ENCODE assay signal across 22 mouse cellular contexts in the genomic region with DNA sequence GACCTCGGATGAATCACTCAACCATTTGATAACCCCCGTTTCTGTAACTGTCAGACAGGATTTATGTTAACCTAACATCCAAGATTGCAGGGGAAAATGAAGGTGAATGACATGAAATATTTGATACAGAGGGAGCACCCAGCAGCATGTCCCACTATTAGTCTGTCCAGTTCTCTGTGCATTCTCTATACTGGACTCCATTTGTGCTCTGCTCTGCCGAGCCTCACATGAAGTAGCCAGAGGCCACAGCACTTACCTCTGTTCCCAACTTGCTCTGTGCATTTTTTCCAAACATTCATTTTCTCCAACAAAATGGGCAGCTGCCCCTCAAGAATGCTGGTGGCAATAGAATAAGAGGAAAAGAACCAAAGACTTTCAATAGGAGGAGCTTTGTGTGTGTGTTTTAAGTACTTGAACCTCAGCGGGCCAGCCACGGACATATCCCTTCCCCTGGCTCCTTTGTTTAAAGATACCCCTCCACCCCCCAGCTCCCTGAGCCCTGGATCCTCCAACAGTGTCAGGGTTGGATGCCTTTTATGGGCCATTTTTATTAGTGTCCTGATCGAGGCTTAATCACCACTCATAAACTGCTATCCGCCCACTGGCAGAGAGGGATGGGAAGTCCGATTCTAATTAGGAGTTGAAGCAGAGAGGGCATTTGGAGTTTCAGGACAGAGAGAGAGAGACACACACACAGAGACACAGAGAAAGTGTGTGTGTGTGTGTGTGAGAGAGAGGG.
DNase-seq lines count a peak whose midpoint lies in the region; ATAC-seq and TF ChIP-seq lines count a peak whose summit lies in the region.
"Had no signal": no experiment of that assay in that cellular context is flagged by ENCODE, and none has a peak within 500 bp of the region (broad histone marks: within the 10 kb centered on the region; RNA-seq: fewer than 3 reads in every experiment).

No protein-coding gene starts in this region.

- DNase-seq in hindbrain, embryonic 10.5 days (ENCODE audit: low spot score), result no peak
- peak; percentile 80 for DNase-seq in kidney, postnatal 0 days (ENCODE audit: low spot score)
- no peak for DNase-seq in kidney, adult 8-10 months
- DNase-seq in Muller cell, postnatal 12 days (ENCODE audit: inconsistent ontology term), result peak; percentile 25
- no peak for DNase-seq in thymus, postnatal 0 days (ENCODE audit: low spot score)
- DNase-seq: adrenal gland, postnatal 14 days; embryo, embryonic 11 days; gastrocnemius, postnatal 14 days; heart, postnatal 36 days; kidney, adult 18-20 months; midbrain, embryonic 14.5 days; retina, postnatal 1 day; thymus, postnatal 14 days had no signal

- H3K9me3 ChIP-seq in hindbrain, embryonic 12.5 days (replicated peaks), result no peaks in the 10 kb centered on the region
- no peaks in the 10 kb centered on the region for H3K9me3 ChIP-seq in hindbrain, embryonic 10.5 days
- no peaks in the 10 kb centered on the region for H3K9me3 ChIP-seq in kidney, postnatal 0 days (replicated peaks; ENCODE audit: low read length)
- no peaks in the 10 kb centered on the region for H3K9me3 ChIP-seq in neural tube, embryonic 14.5 days (ENCODE audit: control insufficient read depth, low read length)
- H3K9me3 ChIP-seq: embryonic facial prominence, embryonic 12.5 days; G1E; limb, embryonic 13.5 days; lung, embryonic 15.5 days; stomach, embryonic 15.5 days had no signal

- no peak overlapping the region for H3K27ac ChIP-seq in hindbrain, embryonic 12.5 days
- no peak overlapping the region for H3K27ac ChIP-seq in hindbrain, embryonic 10.5 days
- no peak overlapping the region for H3K27ac ChIP-seq in kidney, postnatal 0 days
- peak overlapping the region; percentile 60; the same call in 1 of the 2 replicates for H3K27ac ChIP-seq in neural tube, embryonic 14.5 days (ENCODE audit: low read depth, low read length)
- H3K27ac ChIP-seq: embryonic facial prominence, embryonic 12.5 days; limb, embryonic 13.5 days; lung, embryonic 15.5 days; stomach, embryonic 15.5 days had no signal

- no peak for TF ChIP-seq CTCF in kidney, postnatal 0 days (IDR thresholded peaks at IDR 0.05; ENCODE audit: low read depth)

- no peak overlapping the region for H3K4me2 ChIP-seq in hindbrain, embryonic 12.5 days (replicated peaks)
- no peak overlapping the region for H3K4me2 ChIP-seq in kidney, postnatal 0 days (ENCODE audit: low read length)
- no peak overlapping the region for H3K4me2 ChIP-seq in neural tube, embryonic 14.5 days (ENCODE audit: low read depth, low read length)
- H3K4me2 ChIP-seq: embryonic facial prominence, embryonic 12.5 days; heart, embryonic 11.5 days; limb, embryonic 13.5 days; liver, embryonic 11.5 days; lung, embryonic 15.5 days; stomach, embryonic 15.5 days had no signal

- H3K4me3 ChIP-seq in hindbrain, embryonic 12.5 days, result no peak overlapping the region
- no peak overlapping the region for H3K4me3 ChIP-seq in hindbrain, embryonic 10.5 days
- no peak overlapping the region for H3K4me3 ChIP-seq in kidney, postnatal 0 days (replicated peaks; ENCODE audit: low read depth, low read length)
- no peak overlapping the region for H3K4me3 ChIP-seq in neural tube, embryonic 14.5 days (ENCODE audit: low read depth, low read length)
- H3K4me3 ChIP-seq: embryonic facial prominence, embryonic 12.5 days; limb, embryonic 13.5 days; lung, embryonic 15.5 days; stomach, embryonic 15.5 days had no signal

- ATAC-seq in hindbrain, embryonic 12.5 days (ENCODE audit: low FRiP score), result no peak
- ATAC-seq in kidney, postnatal 0 days (replicated peaks; ENCODE audit: low FRiP score, low read depth), result peak; percentile 85
- peak; percentile 82 for ATAC-seq in neural tube, embryonic 14.5 days (ENCODE audit: low read depth)

- H3K9ac ChIP-seq in hindbrain, embryonic 12.5 days, result 0 out of 2 replicates have a peak overlapping the region, but pooled peaks have one; percentile 15
- H3K9ac ChIP-seq in kidney, postnatal 0 days (ENCODE audit: low read depth, low read length), result no peak overlapping the region
- no peak overlapping the region for H3K9ac ChIP-seq in neural tube, embryonic 14.5 days (replicated peaks; ENCODE audit: low read depth, low read length)
- H3K9ac ChIP-seq: embryonic facial prominence, embryonic 12.5 days; limb, embryonic 13.5 days; lung, embryonic 15.5 days; stomach, embryonic 15.5 days had no signal

- H3K4me1 ChIP-seq in hindbrain, embryonic 12.5 days, result peaks cover 3% of the 10 kb centered on the region
- no peaks in the 10 kb centered on the region for H3K4me1 ChIP-seq in hindbrain, embryonic 10.5 days (replicated peaks)
- H3K4me1 ChIP-seq in kidney, postnatal 0 days (replicated peaks; ENCODE audit: insufficient read depth, low read length), result 0 out of 2 replicates have a peak, but pooled peaks cover 6% of the 10 kb centered on the region
- peaks cover 3% of the 10 kb centered on the region; the same call in 1 of the 2 replicates for H3K4me1 ChIP-seq in neural tube, embryonic 14.5 days (ENCODE audit: control insufficient read depth, insufficient read depth, low read length)
- H3K4me1 ChIP-seq: embryonic facial prominence, embryonic 12.5 days; stomach, embryonic 15.5 days had no signal

- 0 out of 2 replicates have a peak, but pooled peaks cover 7% of the 10 kb centered on the region for H3K36me3 ChIP-seq in hindbrain, embryonic 12.5 days
- H3K36me3 ChIP-seq in hindbrain, embryonic 10.5 days, result peaks cover 16% of the 10 kb centered on the region
- no peaks in the 10 kb centered on the region for H3K36me3 ChIP-seq in kidney, postnatal 0 days (ENCODE audit: insufficient read depth, low read length)
- no peaks in the 10 kb centered on the region for H3K36me3 ChIP-seq in neural tube, embryonic 14.5 days (ENCODE audit: control insufficient read depth, insufficient read depth, low read length)
- H3K36me3 ChIP-seq: lung, embryonic 15.5 days; stomach, embryonic 15.5 days had no signal

- WGBS in hindbrain, embryonic 12.5 days, result 76% methylated on average over 8 of the region's 8 CpGs
- 83% methylated on average over 8 of the region's 8 CpGs for WGBS in hindbrain, embryonic 10.5 days
- 14% methylated on average over 8 of the region's 8 CpGs for WGBS in kidney, postnatal 0 days
- WGBS in neural tube, embryonic 14.5 days, result 23% methylated on average over 8 of the region's 8 CpGs

- H3K27me3 ChIP-seq in hindbrain, embryonic 12.5 days, result no peaks in the 10 kb centered on the region
- H3K27me3 ChIP-seq in hindbrain, embryonic 10.5 days (ENCODE audit: insufficient read depth, poor library complexity, severe bottlenecking), result no peaks in the 10 kb centered on the region
- no peaks in the 10 kb centered on the region for H3K27me3 ChIP-seq in kidney, postnatal 0 days (ENCODE audit: insufficient read depth, low read length)
- no peaks in the 10 kb centered on the region for H3K27me3 ChIP-seq in neural tube, embryonic 14.5 days (ENCODE audit: control insufficient read depth, insufficient read depth, low read length)
- H3K27me3 ChIP-seq: embryonic facial prominence, embryonic 12.5 days; limb, embryonic 13.5 days; lung, embryonic 15.5 days; stomach, embryonic 15.5 days had no signal

Comparison
In these comparisons a context has a peak if more than half of its experiments do, and no peak if none do; other contexts are left out.
1. DNase-seq: peak in kidney, postnatal 0 days (single experiment) and Muller cell, postnatal 12 days (single experiment); none in hindbrain, embryonic 10.5 days (single experiment), kidney, adult 8-10 months (0 of 2) and thymus, postnatal 0 days (single experiment).